Mouse (Mus musculus) lung, postnatal 25 days (tissue): Measurements from ENCODE around the gene Lrp8.

ENCODE experiments used
- DNase-seq: peaks from one replicate; pipeline ENCODE4 v3.0.0; 2022; ENCODE audit warnings: low spot score

Gene Lrp8

DNA sequence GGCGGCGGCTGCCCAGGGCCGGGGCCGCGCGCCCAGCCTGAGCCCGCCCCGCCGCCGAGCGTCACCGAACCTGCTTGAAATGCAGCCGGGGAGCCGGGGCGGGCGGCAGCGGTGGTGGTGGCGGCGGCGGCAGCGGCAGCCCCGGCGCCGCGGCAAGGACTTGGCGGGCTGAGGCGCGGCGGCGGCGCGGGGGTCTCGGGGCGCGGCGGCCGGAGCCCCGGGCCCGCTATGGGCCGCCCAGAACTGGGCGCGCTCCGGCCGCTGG is at the start of gene Lrp8:
Gene Lrp8, plus strand, starts transcription at position 77 of the 265 bp plus-strand sequence.
- DNase-seq: no peak

DNA sequence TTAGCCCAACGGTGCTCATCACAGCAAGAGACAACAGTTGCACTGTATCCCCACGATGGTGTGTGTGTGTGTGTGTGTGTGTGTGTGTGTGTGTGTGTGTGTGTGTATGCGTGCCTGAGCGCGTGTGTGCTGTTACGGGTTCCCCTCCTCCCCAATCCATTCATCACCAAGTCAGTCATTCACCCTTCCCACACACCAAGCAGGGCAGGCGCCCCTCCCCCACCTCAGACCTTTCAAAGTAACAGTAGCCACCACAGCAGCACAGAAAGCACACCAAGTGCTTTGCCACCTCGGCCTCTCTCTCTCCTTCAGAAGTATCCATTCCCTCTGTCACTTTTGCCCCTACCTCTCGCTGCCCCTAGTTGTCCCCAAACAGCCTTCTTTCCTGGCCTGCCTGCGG is 45.8 kb upstream of the Lrp8 start:
- DNase-seq: no peak

DNA sequence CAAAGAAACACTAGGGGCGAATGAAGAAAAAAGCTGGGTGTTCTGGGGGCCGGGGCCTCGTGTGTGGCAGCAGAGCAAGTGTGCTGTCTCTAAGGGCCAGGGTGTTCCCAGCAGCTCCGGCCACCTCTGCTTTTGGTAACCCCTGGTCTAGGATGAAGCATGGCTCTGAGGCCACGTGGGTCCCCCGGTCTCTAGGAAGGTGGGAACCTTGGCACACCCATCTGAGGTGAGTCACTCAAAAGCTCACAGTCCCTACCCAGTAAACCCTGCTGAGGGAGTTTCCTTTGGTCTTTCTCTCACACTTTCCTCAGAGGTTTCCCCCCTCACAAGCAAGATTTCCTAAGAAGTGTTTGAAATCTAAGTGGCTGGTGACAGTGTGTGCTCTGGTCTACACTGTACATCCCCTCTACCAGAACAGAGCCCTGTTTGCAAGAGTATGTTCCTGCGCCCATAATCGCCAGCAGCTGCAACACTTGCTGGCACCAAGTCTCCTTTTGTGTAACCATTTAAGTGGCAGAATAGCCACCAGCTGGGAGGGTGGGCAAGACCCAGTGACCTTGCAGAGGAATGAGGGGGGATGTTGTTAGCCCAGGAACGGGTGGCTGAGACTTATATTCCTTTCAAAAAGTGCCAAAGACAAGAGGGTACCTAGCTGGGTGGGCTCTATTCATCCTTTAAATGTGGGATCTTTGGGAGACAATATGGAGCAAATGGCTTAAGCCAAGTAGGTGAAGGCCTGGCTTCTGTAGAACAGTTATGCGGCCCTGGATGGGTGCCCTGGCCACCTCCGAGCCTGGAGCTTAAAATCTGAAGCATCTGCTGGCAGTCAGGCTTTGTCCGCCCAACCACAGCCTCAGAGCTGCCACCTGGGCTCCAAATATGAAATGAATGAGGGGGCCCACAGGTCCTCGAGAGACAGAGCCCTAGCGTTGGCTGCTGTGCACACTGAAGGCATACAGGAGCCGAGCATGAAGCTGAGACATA is 44.3 kb upstream of the Lrp8 start:
- no peak for DNase-seq

DNA sequence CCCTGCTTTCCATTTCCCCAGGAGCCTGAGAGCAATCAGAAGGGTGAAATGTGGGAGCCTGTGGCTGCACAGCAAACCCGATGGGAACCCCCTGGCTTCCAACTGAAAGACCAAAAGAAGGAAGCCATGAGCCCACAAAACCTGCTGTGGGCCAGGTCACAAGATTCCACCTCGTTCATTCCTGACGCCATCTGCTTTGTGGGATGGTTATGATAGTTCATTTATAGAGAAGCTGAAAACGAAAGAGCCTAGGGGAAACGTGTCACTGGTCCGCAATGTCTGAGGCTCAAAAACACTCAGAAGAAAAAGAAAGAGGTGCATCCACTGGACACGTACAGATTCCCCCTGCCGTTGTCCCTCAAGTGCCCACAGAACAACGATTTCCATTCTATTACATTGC is 43.1 kb upstream of the Lrp8 start:
- no peak for DNase-seq

DNA sequence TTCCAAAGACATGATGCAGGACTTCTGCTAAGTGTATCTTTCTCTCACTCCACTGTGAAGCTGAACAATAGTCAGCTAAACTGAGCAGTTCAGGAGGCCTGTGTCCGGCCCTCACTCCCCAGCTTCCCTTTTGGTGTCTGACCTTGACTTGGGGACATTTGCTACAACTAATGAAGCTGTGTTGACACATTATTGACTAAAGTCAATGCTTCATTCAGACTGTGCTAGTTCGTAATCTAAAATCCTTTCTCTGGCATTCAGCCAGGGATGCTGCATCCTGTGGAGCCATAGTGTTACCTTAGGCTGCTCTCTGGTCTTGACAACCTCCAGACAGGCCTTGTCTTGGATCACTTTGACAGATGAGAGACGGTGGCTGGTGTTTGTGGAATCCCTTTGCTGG is 39.1 kb upstream of the Lrp8 start:
- no peak for DNase-seq

DNA sequence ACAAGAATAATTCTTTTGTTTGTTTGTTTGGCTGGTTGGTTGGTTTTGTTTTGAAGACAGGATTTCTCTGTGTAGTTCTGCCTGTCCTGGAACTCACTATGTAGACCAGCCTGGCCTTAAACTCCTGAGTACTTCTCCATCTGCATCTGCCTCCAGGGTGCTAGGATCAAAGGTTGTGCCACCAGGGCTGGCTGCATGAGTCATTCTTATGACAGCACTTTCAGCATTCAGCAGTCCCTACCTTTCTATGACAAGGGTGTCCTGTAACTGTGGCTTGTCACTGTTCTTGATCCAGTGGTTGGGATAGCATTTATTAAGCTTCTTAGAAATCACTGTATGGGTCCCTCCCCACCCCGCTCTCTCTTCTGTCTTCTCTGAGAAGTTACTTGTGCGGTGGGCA is 38.5 kb upstream of the Lrp8 start:
- DNase-seq: no peak

DNA sequence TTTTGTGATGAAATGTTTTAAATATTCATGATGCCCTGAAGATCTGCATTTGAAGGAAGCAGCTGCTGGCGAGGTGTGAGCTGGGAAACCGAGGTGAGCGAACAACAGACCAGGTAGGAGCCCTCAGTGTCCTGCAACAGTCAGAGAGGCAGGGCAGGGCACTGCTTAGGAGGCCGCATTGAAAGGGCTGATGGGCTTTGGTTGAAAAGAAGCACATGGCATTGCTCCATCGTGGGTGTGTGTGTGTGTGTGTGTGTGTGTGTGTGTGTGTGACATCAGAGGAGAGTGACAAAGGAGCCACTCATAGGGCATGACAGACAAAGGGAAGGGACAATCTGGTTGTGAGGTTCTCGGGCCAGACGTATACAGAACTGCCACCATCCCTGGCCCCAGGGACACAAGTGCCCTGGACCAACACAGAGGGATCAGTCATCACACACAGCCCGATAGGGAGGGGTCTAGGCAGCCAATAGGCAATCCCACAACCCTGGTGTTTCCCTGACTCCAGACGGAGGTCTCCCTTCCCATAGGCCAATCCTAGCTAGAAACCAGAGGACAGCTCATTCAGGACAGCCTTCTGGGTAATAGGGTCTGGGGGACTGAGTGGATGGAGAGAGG is 36.8 kb upstream of the Lrp8 start:
- no peak for DNase-seq

DNA sequence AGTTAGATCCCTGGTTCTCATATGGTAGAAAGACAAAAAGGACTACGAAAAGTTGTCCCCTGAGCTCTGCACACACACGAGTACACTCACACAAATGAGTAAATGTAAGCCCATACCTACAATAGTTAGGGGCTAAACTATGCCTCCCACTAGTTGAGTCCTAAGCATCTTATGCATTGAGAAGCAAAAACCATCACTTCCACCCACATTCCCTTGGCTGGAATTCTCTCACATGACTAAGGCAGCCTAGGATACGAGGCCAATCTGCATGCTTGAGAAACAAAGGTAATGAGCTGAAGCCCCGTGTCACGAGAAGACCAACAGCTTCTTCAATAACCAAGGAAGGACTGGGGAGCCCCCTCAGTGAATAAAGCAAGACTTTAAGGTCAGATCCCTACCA is 35.9 kb upstream of the Lrp8 start:
- no peak for DNase-seq

DNA sequence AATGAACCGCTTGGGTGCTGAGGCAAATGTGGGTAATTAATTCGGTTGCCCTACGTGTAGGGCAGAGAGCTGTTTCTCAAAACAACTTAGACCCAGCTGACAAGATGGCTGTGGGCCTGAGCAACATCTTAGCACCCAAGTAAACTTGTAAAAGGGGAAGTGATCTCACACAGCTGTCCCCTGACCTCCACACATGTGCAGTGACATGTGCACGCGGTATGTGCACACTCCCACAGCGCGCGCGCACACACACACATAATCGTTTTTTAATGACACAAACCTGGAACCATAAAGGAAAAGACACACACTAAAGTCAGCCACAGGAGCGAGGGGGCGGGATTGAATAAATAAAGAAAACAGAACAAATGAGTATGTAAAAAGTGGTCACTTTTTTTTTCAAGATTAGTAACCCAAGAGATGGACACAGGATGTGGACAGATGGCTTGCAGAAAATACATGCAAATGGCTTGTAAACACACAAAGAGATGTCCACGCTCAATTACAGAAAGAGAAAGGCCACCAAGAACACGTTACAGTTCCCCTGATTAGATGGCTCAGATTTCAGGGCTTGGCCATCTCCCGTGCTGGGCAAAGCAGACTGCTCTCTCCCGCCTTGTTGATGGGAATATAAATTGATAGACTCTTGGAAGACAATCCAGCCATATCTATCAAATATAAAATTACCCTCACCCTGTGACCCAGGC is 29.8 kb upstream of the Lrp8 start:
- DNase-seq: no peak

DNA sequence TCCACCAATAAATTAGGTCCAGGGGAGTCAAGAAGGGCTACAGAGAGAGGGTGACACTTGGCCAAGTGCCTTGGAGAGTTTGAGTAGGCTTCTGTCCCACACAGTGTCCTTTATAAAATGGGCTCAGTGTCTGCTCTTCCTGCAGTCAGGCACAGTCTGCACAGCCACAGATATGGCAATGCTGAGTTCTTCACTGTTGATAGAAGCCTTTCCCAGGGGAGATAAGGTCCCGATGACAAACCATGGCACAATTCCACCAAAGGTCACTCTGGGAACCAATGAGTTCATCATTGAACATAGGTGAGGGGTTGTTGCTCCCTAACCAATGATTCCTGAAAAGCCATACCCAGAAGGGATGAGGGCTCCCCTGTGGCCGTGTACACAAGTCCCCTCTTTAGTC is 27.2 kb upstream of the Lrp8 start:
- no peak for DNase-seq

DNA sequence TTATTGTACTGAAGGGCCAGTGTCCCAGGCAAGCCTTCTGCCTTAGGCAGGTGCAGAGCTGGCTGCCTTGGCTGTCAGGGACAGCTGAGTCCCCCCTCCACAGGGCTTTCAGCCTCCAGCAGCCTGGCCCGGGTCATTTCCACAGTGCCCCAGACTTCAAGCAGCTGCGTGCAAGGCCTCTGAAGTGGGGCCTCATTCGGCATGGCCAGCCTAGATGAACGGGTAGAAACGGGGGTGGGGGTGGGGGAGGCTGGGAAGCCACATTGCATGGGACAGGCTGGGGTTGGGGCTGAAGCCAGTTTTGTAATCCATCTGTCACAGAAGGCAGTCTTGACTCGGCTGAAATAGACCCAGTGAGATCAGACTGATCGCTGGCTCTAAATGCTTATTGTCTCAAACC is 26.4 kb upstream of the Lrp8 start:
- no peak for DNase-seq

DNA sequence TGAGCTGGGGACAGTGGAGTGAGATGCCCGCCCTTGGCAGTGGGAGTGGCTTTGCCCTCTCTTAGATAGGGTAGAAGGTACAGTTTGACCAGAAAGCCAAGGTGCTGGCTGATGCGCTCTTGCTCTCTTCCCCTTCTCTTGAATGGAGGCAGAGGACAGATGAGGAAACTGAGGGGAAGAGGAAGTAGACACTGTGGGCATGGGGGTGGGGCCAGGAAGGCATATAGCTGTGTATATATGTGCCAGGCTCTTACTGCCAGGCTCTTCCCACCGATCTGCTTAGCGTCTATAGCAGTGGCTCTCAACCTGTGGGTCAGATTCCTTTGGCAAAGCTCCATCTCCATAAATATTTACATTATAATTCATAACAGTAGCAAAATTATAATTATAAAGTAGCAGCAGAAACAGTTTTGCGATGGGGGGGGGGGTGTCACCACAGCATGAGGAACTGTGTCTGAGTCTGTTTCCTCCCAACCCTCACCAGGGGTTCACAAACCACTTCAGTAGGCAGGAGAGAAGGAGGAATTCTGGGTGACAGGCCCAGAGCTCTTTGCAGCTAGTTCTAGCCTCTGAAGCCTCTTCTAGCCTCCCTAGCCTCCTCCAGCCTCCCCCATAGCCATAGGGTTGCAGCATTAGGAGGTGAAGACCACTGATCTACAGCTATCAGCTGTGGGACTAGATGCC is 24.9 kb upstream of the Lrp8 start:
- peak; percentile 41 for DNase-seq

DNA sequence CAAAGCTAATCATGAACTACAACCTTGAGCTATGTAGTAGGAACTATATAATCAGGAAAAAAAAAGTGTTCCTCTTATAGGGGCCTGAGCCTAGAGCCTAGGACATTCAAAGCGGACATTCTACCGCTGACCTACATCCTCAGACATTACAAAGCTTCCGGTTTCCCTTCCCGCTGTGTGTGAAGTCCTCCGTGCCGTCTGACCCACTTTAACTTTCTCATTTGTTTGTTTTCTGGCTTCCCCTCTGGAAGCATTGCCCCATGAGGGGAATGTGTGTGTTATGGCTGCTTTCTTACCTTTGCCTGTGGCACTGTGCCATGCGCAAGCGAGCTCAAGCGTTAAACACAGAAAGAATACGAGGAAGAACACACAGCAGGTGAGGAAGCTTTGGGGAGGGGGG is 18.5 kb upstream of the Lrp8 start:
- no peak for DNase-seq

DNA sequence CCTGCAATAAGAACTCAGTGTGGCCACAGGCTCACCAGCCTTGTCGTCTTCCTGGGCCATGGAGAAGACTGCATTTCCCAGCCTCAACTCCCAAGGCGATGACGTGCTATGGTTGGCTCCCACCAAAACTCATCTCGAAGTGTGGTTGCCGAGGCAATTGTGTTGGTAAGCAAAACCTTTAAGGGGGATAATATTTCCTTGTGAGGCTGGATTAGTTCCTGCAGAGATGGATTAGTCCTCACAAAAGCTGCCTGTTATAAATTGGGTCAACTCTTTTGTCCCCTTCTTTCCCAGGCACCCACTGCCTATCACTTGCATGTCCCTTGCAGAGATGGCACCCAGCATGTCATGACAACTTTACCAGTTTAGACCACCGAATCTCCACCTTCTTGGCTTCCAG is 13.2 kb upstream of the Lrp8 start:
- no peak for DNase-seq

DNA sequence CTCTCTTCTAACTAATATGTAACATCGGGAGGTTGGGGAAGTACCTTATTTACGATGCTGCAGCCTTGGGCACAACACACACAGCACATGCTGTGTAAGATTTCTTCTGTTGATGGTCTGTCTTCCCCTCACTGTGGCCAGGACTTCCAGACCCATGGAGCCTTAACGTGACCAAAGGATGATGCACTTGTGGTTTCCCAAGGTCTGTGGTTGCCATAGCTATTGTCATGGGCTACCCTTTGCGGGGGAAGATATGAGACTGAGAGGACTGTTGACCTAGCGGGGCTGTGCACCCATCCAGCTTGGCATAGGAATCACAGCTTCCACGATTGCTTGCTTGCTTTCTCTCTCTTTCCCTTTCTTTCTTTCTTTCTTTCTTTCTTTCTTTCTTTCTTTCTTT is 1.3 kb upstream of the Lrp8 start:
- DNase-seq: no peak

DNA sequence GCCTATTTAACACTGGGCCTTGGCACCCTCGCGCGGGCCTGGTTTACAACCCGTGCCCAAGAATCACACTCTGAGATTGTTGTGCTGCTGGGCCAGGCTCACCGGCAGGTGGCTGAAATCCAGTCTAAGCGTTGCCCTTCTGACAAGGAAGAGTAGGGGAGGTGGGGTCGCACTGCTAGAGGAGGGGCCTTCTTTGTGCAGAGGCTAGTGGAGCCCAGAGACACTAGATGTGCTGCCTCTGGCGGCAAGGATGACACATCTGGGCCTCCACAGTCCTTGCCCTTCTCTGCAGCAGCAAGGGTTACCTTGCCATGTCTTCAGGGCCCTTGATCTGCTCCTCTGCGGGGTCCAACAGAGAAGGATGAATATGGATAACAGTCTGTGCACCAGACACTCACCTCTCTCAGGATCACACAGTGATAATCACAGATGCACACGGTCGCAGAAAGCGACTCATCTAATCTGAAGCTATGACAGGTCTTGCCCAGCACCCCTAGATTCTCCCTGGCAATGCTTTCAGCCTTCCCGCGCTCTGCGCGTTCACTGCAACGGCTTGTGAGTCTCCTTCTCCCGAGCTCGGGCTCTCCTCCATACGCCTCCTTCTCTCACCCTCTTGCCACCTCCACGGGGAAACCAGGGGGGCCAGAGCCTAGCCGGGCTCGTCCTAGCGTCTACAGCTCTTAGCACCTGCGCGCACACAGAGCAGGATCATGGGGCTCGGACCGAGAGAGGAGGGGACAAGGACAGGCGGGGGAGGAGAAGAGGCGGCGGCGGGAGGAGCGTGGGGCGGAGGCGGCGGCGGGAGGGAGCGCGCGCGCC is 486 bp upstream of the Lrp8 start:
- DNase-seq: peak; percentile 71

DNA sequence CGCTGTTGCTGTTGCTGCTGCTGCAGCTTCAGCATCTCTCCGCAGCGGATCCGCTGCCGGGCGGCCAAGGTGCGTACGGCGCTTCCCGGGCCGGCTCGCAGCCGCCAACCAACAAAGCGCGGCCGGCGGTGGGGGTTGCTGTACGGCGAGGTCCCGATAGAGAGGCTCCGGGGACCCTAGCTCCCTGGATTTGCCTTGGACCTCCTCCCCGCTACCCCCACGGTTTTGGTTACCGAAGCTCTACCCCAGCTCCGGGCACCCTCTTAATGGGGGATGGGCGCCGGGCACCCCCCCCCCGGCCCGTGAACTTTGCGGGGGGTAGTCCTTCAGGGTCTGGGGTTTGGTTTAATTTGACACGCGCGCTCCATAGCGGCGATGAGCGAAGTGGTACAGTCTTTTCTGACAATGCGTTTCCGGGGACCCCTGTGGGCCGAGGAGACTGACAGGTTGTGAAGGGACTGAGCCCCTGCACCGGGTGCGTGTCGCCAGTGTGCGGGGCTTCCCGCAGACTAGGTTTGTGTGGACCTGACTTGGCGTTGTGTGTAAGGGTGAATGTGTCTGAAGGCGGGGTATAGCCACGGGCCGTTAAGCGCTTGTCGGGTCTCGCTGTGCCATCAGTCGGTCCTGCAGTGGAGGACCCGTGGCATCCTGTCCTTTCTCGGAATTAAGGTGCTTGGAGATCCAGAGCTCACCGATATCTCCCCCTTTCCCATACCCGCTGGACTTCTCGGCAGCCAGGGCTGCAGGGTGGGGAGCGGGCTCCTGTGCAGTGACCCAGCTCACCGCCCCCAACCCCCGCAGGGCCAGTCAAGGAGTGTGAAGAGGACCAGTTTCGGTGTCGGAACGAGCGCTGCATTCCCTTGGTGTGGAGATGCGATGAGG is 630 bp downstream of the Lrp8 start:
- no peak for DNase-seq

DNA sequence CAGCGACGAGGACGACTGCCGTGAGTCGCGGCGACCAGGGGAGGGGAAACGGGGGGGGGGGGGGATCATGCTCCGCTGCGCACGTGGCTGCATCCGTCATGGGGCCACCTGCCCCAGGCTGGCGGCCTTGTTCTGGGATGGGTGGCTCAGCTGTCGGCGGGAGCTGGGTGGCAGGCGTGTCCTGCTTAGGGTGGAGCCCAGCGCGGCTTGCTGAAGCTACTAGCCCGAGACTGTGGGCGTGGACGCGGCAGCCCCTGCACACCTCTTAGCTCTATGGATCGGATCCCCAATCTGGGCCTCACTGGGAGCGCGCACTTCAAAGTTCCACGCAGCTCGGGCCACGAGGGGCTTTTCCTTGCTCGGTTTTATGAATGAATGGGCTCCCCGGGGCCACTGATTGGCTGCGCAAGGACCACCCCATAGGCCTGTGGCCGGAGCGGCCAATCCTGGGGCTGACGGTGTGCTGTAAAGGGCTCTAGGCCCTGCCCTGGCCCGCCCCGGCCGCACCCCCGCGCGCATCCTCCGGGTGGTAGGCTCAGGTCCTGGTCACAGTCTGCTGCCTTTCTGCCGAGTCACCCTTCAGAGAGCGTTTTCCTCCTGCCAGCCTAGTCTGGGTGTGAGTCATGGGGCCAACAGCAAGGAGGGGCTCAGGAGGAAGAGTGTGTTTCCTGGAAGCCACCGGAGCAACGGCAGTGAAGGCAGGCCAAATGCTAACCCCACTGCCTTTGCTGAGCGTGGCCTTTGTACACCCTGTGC is 1.5 kb downstream of the Lrp8 start:
- peak; percentile 74 for DNase-seq

DNA sequence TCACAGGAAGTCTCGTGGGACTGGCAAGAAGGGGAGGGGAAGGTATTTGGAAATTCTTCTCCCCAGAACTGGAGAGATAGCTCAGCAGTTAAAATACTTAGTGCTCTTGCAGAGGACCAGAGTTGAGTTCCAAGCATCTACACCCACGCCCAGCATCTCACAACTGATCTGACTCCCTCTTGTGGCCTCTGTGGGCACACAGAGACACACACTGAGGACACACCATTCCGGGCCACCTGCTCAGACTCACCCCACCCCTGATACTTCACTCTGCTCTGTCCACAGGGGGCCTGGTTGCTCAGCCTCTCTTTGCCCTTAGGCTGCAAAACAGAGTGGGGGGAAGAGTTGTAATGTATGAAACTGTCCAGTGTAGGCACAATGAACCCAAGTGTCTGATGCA is 3.4 kb downstream of the Lrp8 start:
- no peak for DNase-seq

DNA sequence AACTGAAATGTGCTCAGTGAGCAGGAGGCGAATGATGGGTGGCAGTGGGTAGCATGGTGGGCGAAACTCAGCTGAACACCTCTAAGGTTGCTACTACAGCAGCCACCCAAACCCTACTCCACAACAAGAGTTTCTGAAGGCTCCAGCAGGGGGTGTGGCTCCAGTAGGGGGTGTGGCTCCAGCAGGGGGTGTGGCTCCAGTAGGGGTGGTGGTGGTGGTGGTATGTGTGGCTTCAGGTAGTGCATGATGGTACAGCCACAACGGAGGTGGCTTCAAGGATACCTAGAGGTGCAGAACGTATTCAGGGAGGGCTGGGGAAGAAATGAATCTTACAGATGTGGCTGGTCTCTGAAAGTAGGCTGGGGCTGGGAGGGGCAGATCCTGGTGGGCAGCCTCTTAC is 5.7 kb downstream of the Lrp8 start:
- no peak for DNase-seq
